Mouse (Mus musculus): ENCODE measurements around the gene Rnft2.

GRCm38 (mm10) chr5:118142471-118142870 is 102.4 kb downstream of the Rnft2 start:
- TF ChIP-seq EP300 (IDR thresholded peaks at IDR 0.05; ENCODE audit: low read depth) (no peak), CTCF (IDR thresholded peaks at IDR 0.05; ENCODE audit: low read depth) (no peak)
